Mouse (Mus musculus) heart, adult 10 weeks (tissue): ENCODE results near the gene Nipsnap3a. TPM values are rescaled to one million over a fixed set of nuclear protein-coding genes. Genes with fewer than 3 reads are reported as not detected.

ENCODE experiments used
- polyA plus RNA-seq: library from polyadenylated mRNA; stranded (reverse); fragments of 350-450 nt; fragmentation: Illumina TruSeq; extraction: RNeasy Lipid Tissue Mini Kit (QIAGEN cat#74804); gene quantifications from one replicate; pipeline ENCODE4 v1.2.3, GENCODE M21; 2014; ENCODE audit warnings: low read depth, low replicate concordance

The Nipsnap3a gene
- not detected for polyA plus RNA-seq

GRCm38 (mm10) chr4:52989248-52989647 lies at the start of gene Nipsnap3a:
Gene Nipsnap3a (plus strand): TSS chr4:52989272.

GRCm38 (mm10) chr4:52964247-52964646 lies 24.8 kb upstream of the Nipsnap3a start, which contains the start of gene Olfr270:
Gene Olfr270 (plus strand): TSS chr4:52964547.

GRCm38 (mm10) chr4:53011732-53012361 lies 22.8 kb downstream of the Nipsnap3a start, which contains the start of gene Nipsnap3b:
Gene Nipsnap3b (plus strand): TSS chr4:53011880.

Other genes starting within 250 kb of the Nipsnap3a start
- not detected for gene Olfr275, start 174.7 kb upstream of the Nipsnap3a start, polyA plus RNA-seq
- gene Olfr273, start 130.0 kb upstream of the Nipsnap3a start, polyA plus RNA-seq = not detected
- gene Olfr272, start 70.1 kb upstream of the Nipsnap3a start, polyA plus RNA-seq = not detected
- gene Olfr270, start 24.7 kb upstream of the Nipsnap3a start, polyA plus RNA-seq = not detected
- gene Nipsnap3b, start 22.6 kb downstream of the Nipsnap3a start, polyA plus RNA-seq = 6.2 TPM
- gene Abca1, start 170.6 kb downstream of the Nipsnap3a start, polyA plus RNA-seq = 8.2 TPM